Mouse (Mus musculus) lung, postnatal 0 days (tissue): Measurements from ENCODE around the gene Inppl1. TPM values are rescaled to one million over a fixed set of nuclear protein-coding genes. Genes with fewer than 3 reads are reported as not detected.

Source experiments
- ATAC-seq: fragments of 200-750 bp; cut with Nextera tagmentation; 2 replicates; pipeline ENCODE4 v1.8.0; 2017; ENCODE audit warnings: moderate library complexity
- DNase-seq: peaks from one replicate; pipeline ENCODE4 v3.0.0-alpha.2; 2016; ENCODE audit warnings: low spot score
- H3K27ac ChIP-seq: fragments of 300-500 bp; sonication (generic); 2 replicates; pipeline ENCODE4 v1.5.1; 2014; ENCODE audit warnings: antibody characterized with exemption, mild to moderate bottlenecking, low read length, mixed read lengths
- H3K27me3 ChIP-seq: fragments of 300-500 bp; sonication (generic); replicated peaks from 2 replicates; pipeline ENCODE4 v1.6.1; 2014; ENCODE audit warnings: low read length, mixed read lengths; ENCODE audit not compliant: insufficient read depth
- H3K36me3 ChIP-seq: fragments of 300-500 bp; sonication (generic); 2 replicates; pipeline ENCODE4 v1.6.1; 2014; ENCODE audit warnings: low read length, mixed read lengths; ENCODE audit not compliant: insufficient read depth
- H3K4me1 ChIP-seq: fragments of 300-500 bp; sonication (generic); 2 replicates; pipeline ENCODE4 v1.6.1; 2014; ENCODE audit warnings: antibody characterized with exemption, low read depth, low read length, mixed read lengths; ENCODE audit not compliant: insufficient read depth
- H3K4me2 ChIP-seq: fragments of 300-500 bp; sonication (generic); replicated peaks from 2 replicates; pipeline ENCODE4 v1.6.1; 2014; ENCODE audit warnings: low read depth, mild to moderate bottlenecking, low read length, moderate library complexity, mixed read lengths
- H3K4me3 ChIP-seq: fragments of 300-500 bp; sonication (generic); 2 replicates; pipeline ENCODE4 v1.5.1; 2014; ENCODE audit warnings: low read depth, low read length
- H3K9ac ChIP-seq: fragments of 300-500 bp; sonication (generic); replicated peaks from 2 replicates; pipeline ENCODE4 v1.6.1; 2014; ENCODE audit warnings: low read depth, mild to moderate bottlenecking
- H3K9me3 ChIP-seq: fragments of 300-500 bp; sonication (generic); 2 replicates; pipeline ENCODE4 v1.6.1; 2016; ENCODE audit warnings: low read length, mixed read lengths
- CTCF ChIP-seq: IDR thresholded peaks from 2 replicates; pipeline ENCODE4 v1.5.1; 2016; ENCODE audit warnings: antibody characterized with exemption, mild to moderate bottlenecking
- EP300 ChIP-seq: IDR thresholded peaks from 2 replicates; pipeline ENCODE4 v1.6.1; 2016; ENCODE audit warnings: antibody characterized with exemption, mild to moderate bottlenecking, control low read depth
- WGBS: fragments of 180-500 bp; shearing (Covaris S2); extraction: QIAGEN DNeasy Blood & Tissue Kit; methylation state at CpG from one replicate; pipeline ENCODE4 v1.1.7; 2014; 5-methylcytosine and 5-hydroxymethylcytosine counted together
- microRNA-seq: library from miRNA; unstranded; fragments of <30 nt; microRNA quantifications from one replicate; pipeline ENCODE4, GENCODE M21; 2016
- polyA plus RNA-seq: library from polyadenylated mRNA; unstranded; fragments of >200 nt; fragmentation: Nextera tagmentation; extraction: Ambion mirVana; gene quantifications from 2 replicates; pipeline ENCODE4 v1.2.1, GENCODE M21; 2015

Inppl1 gene
- polyA plus RNA-seq, 1 experiment from 2014 or later = 24.2 TPM

DNA sequence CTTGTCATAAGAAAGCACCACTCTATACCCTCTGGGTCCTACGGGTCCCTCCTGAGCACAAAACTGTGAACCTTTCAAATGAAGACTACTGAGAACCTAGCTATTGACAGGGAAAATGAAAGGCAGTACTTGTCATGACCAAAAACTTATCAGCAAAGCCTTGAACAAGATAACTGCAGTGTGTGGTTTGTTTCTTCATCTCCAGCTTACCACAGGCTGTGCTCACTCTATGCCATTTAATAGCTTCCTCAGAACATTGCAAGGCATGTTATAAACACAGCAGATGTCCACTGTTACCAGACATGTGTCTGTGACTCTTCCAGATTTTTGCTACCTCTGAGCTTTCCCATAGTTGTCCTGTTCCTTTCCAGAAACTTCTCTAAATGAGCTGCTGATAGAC, 61.0 kb downstream of the Inppl1 start:
- Histone ChIP-seq H3K27me3 (no peaks in the 10 kb centered on the region), H3K36me3 (no peaks in the 10 kb centered on the region; the same call in 1 of the 2 replicates), H3K9ac (no peak overlapping the region), H3K9me3 (no peaks in the 10 kb centered on the region), H3K4me1 (no peaks in the 10 kb centered on the region), H3K4me3 (no peak overlapping the region), H3K27ac (no peak overlapping the region), H3K4me2 (no peak overlapping the region)
- no peak for DNase-seq
- TF ChIP-seq EP300 (no peak), CTCF (no peak)
- 100% methylated on average over 1 of the region's 1 CpGs for WGBS
- ATAC-seq = no peak

DNA sequence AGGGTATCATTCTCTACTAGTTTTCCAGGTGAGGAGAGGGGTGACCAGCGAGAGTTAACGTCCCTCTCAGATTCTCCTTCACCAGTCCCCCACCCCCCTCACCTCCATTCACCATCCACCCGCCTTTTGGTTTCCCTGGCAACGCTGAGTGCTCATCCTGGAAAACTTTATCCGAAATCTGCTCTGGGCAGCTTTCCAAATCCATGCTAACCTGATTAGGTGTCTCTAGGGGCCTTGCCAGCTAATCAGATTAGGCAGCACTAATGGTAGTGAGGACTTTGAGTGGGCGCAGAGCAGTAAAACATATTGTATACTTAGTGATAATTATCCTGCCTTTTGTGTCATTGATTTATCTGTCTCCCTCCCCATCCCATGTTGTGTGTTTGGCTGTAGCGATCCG, 65.3 kb downstream of the Inppl1 start:
- Histone ChIP-seq H3K27ac (no peak overlapping the region), H3K9me3 (no peaks in the 10 kb centered on the region), H3K9ac (no peak overlapping the region), H3K4me2 (no peak overlapping the region), H3K4me3 (no peak overlapping the region), H3K4me1 (no peaks in the 10 kb centered on the region), H3K27me3 (no peaks in the 10 kb centered on the region), H3K36me3 (no peaks in the 10 kb centered on the region)
- DNase-seq = no peak
- 43% methylated on average over 8 of the region's 8 CpGs for WGBS
- no peak for ATAC-seq
- no peak for TF ChIP-seq CTCF
- TF ChIP-seq EP300 = no peak

Small RNA genes lying within 50 kb of the gene (microRNA-seq; reads per million reads assigned to microRNA genes)
- gene Gm22655 = not detected

Other genes with a start within 250 kb of the Inppl1 start
- 21.1 and 23.4 TPM in 2 replicates for gene Clpb, start 174.6 kb downstream of the Inppl1 start, polyA plus RNA-seq
- gene Phox2a, start 19.9 kb downstream of the Inppl1 start, polyA plus RNA-seq = not detected in 2 replicates
- 0.73 and 0.81 TPM in 2 replicates for gene Folr2, start 19.0 kb upstream of the Inppl1 start, polyA plus RNA-seq
- gene Anapc15, start 25.5 kb upstream of the Inppl1 start, polyA plus RNA-seq = 26.0 and 28.8 TPM in 2 replicates
- 0.95 and 2.4 TPM in 2 replicates for gene Folr1, start 32.6 kb upstream of the Inppl1 start, polyA plus RNA-seq
- gene Lamtor1, start 67.7 kb upstream of the Inppl1 start, polyA plus RNA-seq = 131 and 153 TPM in 2 replicates
- gene Tomt, start 68.1 kb upstream of the Inppl1 start, polyA plus RNA-seq = 0.05 and 0.17 TPM in 2 replicates
- 41.5 and 46.1 TPM in 2 replicates for gene Lrrc51, start 95.7 kb upstream of the Inppl1 start, polyA plus RNA-seq
- 31.6 and 38.0 TPM in 2 replicates for gene Numa1, start 95.9 kb upstream of the Inppl1 start, polyA plus RNA-seq
- 2.2 and 2.5 TPM in 2 replicates for gene Il18bp, start 180.5 kb upstream of the Inppl1 start, polyA plus RNA-seq
- gene Rnf121, start 227.2 kb upstream of the Inppl1 start, polyA plus RNA-seq = 16.2 and 18.2 TPM in 2 replicates
- 6.2 and 7.8 TPM in 2 replicates for gene Xndc1, start 227.3 kb upstream of the Inppl1 start, polyA plus RNA-seq
- 0.29 and 0.30 TPM in 2 replicates for gene Xntrpc, start 227.5 kb upstream of the Inppl1 start, polyA plus RNA-seq
- not detected in 2 replicates for gene Trpc2, start 244.9 kb upstream of the Inppl1 start, polyA plus RNA-seq